Mouse (Mus musculus) kidney, postnatal 10 days (tissue): ENCODE data around the gene Sik2.

ENCODE experiments used
- DNase-seq: peaks from one replicate; pipeline ENCODE4 v3.0.0; 2021; ENCODE audit warnings: mixed read lengths

Gene Sik2

GRCm38 (mm10) chr9:50861119-50861839 is 147.6 kb downstream of the Sik2 start:
- no peak for DNase-seq

GRCm38 (mm10) chr9:50858681-50859080 is 150.2 kb downstream of the Sik2 start:
- DNase-seq, result peak; percentile 37

- DNase-seq, result no peak
Measured at GRCm38 (mm10) chr9:50857082-50857641, 151.7 kb downstream of the Sik2 start.

GRCm38 (mm10) chr9:50856341-50857081 is 152.4 kb downstream of the Sik2 start:
- DNase-seq, result peak; percentile 96

GRCm38 (mm10) chr9:50855780-50856179 is 153.1 kb downstream of the Sik2 start:
- DNase-seq, result no peak

GRCm38 (mm10) chr9:50855133-50855766 is 153.6 kb downstream of the Sik2 start:
- no peak for DNase-seq

- DNase-seq, result no peak
Measured at GRCm38 (mm10) chr9:50854376-50854775, 154.5 kb downstream of the Sik2 start.

- peak; percentile 35 for DNase-seq
Measured at GRCm38 (mm10) chr9:50852634-50853349, 156.1 kb downstream of the Sik2 start.

- DNase-seq, result no peak
Measured at GRCm38 (mm10) chr9:50850713-50851112, 158.2 kb downstream of the Sik2 start.

GRCm38 (mm10) chr9:50850271-50850670 is 158.6 kb downstream of the Sik2 start:
- peak; percentile 54 for DNase-seq

- no peak for DNase-seq
Measured at GRCm38 (mm10) chr9:50849755-50850154, 159.1 kb downstream of the Sik2 start.

GRCm38 (mm10) chr9:50849249-50849648 is 159.6 kb downstream of the Sik2 start:
- peak; percentile 96 for DNase-seq

GRCm38 (mm10) chr9:50848821-50849220 is 160.1 kb downstream of the Sik2 start:
- DNase-seq, result peak; percentile 31

GRCm38 (mm10) chr9:50847606-50848368 is 161.1 kb downstream of the Sik2 start:
- no peak for DNase-seq

GRCm38 (mm10) chr9:50847133-50847532 is 161.7 kb downstream of the Sik2 start:
- DNase-seq, result no peak

GRCm38 (mm10) chr9:50845547-50845946 is 163.3 kb downstream of the Sik2 start:
- DNase-seq, result peak; percentile 66

- no peak for DNase-seq
Measured at GRCm38 (mm10) chr9:50845081-50845480, 163.8 kb downstream of the Sik2 start, which contains the start of gene Ppp2r1b. TSS of gene Ppp2r1b (plus strand) at chr9:50845301.
